Mouse (Mus musculus) stomach, postnatal 0 days (tissue): Measurements from ENCODE around the gene Il9.

Experiments
- CTCF ChIP-seq: IDR thresholded peaks from 2 replicates; pipeline ENCODE4 v1.5.1; 2016; ENCODE audit warnings: antibody characterized with exemption, low read depth, mild to moderate bottlenecking, moderate library complexity
- EP300 ChIP-seq: optimal IDR thresholded peaks from 2 replicates; pipeline ENCODE3; 2016; ENCODE audit warnings: antibody characterized with exemption

DNA sequence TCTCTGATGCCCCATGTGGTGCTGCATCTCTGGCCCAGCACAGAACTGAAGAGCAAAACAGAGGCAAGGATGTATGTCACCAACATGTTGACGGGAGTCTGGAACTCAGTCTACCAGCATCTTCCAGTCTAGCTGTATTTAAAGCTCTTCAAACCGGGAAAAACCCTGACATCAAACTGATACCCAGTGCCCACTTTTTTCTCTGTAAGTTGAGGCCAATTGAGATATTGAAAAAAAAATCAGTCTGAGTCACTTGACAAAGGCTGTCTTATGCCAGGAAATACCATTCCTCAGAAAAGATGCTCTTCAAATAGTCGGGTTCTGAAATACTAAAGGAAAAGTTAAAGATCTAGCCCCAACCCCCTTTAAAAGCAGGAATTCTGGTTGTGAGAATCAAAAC lies at the start of gene Il9:
- TF ChIP-seq CTCF (no peak), EP300 (no peak)
